Mouse (Mus musculus): ENCODE data around the gene Prkn. TPM values are rescaled to one million over a fixed set of nuclear protein-coding genes. Genes with fewer than 3 reads are reported as not detected.

Prkn gene
- total RNA-seq, 2 experiments from 2014 or later = 12.8 to 12.9 TPM

DNA sequence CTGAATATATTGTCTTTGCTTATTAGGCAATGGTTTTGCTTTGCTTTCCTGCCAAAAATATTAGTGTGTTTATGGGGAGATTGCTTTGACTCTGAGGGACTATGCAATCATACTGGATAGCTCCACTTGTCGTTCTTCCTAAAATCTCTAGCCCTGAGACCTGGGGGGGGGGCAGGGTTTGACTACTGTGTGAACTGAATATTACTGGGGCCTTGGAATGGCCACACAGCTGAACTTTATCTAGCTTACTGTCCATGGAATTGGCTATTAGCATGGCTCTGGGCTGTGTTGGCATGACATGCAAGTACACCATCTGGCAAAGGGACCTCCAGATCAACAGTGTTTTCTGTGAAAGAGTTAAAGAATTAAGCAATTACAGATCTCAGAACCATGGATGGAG, 395.1 kb downstream of the Prkn start:
- intact Hi-C loops (cut with DNase I; ENCODE audit: low total_unique reads) = no loop called here
- DNase-seq = no peak

DNA sequence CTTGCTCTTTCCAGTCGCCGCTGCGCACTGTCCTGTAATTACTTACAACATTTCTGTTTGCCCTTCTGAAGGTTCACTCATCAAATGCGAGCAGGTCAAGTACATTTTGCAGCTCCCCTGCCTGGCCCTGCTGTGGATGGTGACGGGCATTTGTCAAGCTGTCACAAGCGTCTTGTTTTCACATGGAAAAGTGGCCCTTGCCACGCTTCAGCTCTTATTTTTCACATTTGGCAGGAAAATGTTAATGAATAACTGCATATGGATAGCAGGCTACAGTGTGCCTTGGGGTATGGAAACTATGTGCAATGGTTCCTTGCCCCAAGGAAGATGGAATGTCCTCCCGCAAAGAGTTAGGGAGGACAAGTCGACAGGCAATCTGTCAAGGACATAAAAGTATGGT, 404.9 kb downstream of the Prkn start:
- intact Hi-C loops (cut with DNase I; ENCODE audit: low total_unique reads) = no loop called here
- no peak for DNase-seq

DNA sequence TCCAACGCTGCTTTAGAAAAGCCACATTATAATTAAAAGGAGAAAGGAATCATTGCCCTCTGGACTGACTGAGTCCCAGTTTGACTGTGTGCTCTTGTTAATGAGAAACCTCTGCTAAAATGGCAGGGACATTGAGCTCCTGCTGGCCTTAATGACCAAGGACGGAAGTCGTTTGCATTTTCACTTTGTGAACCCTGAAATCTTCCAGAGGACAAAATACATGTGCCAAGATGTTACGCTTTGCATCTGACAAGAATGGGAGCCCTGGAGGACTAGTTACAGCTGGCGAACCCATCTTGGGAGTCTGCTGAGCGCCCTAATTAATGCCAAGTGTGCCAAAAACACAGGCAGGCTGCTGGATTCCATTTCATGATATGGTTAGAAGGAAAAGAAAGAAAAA, 409.0 kb downstream of the Prkn start:
- intact Hi-C loops (cut with DNase I; ENCODE audit: low total_unique reads) = no loop called here
- DNase-seq = no peak

DNA sequence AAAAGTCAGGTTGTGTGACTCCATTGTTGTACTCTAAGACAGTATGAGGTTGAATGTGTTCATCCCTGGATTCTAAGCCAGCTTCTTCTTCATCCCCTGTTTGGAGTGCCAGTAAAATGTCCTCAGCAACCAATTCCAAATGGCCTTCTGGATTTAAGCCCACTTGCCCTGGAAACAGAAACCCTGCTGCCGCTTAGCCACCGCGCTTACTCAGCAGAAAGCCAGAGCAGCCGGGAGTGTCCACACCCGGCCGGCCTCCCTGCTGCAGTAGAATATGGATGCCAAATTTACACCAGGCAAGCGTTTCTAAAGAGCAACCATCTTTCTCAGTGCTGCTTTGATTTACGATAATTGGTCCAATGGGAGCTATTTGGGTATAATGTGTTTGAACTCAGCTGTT, 420.5 kb downstream of the Prkn start:
- DNase-seq = peak; percentile 29

DNA sequence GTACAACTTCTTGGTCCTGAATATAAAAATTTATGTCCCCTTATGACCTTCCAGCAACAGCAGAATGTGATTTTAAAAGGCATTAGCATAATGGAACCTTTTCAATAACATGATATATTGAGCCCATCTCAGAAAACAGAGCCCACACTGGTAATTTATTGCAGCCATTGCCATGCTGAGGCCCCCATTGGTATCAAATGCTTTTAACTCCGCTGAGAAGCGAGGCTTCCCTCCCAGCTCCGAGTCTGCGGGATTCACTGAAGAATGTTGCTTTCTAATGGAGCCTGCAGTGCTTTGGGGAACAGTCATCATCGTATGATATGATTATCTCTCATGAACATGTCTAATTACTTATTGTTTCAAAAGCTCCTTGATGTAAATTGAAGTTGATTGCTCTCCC, 421.5 kb downstream of the Prkn start:
- DNase-seq = no peak
- intact Hi-C loops (cut with DNase I; ENCODE audit: low total_unique reads) = no loop called here

More for the DNA sequence above, 420.5 kb downstream of the Prkn start:
- intact Hi-C loops (cut with DNase I; ENCODE audit: low total_unique reads) = no loop called here

DNA sequence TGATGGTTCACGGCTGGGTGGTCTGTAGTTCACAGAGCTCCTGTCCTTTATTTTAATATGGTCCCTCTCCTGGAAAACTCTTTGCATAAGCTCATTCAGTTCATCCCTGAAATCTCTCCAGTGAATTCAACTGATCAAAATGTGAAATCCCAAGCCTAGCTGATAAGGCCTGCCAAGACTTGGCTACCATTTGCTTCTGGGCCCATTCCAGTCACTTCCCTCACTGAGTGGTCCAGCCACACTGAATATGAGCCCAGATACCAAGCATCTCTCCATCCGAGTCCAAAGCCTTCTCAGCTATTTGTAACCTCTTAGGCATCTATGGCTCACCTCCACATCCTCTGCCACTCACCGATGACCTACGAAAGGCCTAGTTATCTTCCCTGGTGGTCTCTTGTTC, 427.8 kb downstream of the Prkn start:
- DNase-seq = no peak
- intact Hi-C loops (cut with DNase I; ENCODE audit: low total_unique reads) = no loop called here

DNA sequence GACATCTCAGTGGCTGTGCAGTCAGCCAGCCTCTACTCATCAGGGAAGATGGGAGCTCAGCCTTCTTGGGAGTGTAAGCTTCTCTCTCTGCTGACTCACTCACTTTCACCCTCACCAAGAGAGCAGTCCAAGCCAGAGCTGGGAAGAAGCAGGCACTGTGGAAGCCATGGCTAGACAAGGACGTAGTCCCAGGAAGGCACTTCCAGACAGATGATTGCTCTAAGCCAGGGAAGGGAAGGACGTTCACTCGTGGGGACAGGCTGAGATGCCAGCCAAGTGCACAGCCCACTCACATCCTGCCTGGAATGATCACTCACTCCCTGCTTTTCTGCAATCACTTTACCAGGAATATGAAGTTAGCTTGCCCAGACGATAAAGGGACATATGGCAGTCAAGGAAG, 430.0 kb downstream of the Prkn start:
- intact Hi-C loops (cut with DNase I; ENCODE audit: low total_unique reads) = no loop called here
- DNase-seq = no peak

DNA sequence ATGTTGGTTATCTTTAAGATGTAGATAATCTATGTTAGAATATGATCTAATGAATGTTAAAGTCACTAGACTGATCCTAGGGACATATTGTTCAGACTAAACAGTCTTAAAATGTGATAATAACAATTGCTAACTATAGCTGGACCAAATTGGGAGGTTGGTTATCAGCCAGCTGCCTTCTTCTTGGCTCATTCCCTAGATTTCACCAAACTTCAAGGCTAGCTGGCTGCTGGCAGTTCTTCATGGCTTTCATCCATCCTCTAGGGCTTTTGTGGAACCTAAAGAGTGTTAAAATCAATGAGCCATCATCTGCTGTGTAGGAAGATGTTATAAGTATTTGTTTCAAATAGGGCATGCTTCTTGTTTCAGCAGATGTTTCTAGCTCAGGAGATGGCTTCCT, 431.7 kb downstream of the Prkn start:
- no peak for DNase-seq
- intact Hi-C loops (cut with DNase I; ENCODE audit: low total_unique reads) = no loop called here

DNA sequence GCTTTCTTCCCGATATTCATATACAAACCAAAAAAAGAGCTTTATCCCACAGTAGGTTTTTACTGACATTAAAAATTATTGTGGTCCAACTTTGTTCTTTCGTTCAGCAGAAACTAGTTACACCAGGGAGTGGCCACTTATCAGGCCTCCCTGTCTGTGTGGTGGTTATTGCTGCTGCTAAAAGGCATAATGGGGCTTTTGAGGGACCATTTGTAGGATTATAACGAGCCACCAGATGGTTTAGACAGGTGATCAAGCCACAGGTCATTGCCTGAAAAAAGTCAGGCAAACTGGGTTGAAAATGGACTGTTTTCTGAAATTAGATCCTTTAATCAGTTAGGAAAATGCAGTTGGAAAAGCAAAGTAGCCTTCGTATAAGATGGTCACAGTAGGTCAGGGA, 444.1 kb downstream of the Prkn start:
- DNase-seq = no peak
- intact Hi-C loops (cut with DNase I; ENCODE audit: low total_unique reads) = no loop called here

DNA sequence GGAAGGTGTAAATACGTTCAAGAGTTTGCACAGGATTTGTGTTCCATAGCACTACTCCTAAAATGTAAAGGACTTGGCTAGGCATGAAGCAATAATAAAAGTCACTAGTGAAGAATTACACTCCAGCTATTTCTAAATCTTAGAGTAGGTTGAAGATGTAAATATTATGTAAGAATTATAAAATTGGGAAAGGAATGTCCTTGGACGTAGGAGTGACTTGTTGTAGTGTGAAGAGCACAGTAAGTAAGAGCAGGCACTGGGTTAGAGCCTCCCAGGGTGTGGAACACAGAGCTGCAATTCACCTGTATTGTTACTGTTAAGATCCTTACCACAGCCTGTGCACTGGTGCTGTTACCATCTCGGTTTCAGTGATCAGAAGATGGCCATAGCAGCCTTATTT, 450.0 kb downstream of the Prkn start:
- DNase-seq = no peak
- intact Hi-C loops (cut with DNase I; ENCODE audit: low total_unique reads) = no loop called here

DNA sequence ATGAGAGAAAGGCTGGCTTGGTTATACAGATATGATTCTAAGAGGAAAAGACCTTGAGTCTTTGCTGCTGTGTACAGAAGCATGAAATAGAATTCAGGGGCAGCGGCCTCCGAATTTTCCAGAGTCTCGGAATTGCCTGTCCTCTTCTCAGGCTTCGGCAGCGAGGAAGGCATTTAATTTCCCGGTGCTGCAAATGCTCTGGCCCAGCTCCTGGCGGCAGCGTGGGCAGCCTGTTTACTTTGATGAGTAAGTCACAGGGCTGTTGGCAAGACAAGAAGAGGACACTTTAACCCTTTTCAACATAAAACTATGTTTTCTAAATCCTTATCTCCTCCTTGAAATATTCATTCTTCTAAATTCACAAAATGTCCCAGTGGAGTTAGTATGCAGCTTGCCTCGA, 462.9 kb downstream of the Prkn start:
- intact Hi-C loops (cut with DNase I; ENCODE audit: low total_unique reads) = no loop called here
- no peak for DNase-seq

DNA sequence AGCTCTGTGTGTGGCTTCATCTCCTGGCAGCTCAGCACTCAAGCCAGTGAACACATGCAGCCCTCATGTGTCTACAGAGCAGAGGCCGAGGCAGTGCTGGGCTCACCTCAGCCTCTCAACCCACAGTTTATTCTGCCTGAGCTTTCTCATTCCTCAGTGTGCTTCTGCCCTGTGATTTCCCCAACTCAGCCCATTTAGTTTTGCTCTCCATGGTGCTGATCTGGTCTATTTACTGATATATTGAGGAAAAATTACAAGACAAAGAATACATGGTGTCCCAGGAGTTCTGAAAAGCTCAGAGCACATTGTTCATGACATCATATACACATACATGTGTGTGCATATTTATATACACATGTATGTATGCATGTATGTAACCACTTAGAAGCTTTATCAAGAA, 469.7 kb downstream of the Prkn start:
- intact Hi-C loops (cut with DNase I; ENCODE audit: low total_unique reads) = no loop called here
- no peak for DNase-seq

DNA sequence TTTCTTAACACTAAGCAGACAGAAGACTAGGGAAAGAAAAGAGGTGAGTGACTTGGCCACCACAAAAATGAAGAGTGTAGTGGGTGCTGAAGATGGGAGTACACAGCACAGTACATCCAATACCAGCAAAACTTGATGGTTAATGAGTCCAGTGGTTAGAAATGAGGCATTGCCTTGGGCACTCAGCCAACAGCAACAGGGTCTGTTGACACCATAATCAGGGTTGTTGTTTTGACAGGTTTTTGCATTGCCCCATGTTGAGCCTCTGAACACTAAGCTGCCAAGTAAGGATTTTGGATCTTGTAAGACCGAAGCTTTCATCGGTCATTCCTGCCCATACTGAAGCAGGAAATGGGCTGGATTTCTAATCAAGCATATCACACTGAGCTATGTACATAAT, 474.0 kb downstream of the Prkn start:
- intact Hi-C loops (cut with DNase I; ENCODE audit: low total_unique reads) = no loop called here
- DNase-seq = no peak

DNA sequence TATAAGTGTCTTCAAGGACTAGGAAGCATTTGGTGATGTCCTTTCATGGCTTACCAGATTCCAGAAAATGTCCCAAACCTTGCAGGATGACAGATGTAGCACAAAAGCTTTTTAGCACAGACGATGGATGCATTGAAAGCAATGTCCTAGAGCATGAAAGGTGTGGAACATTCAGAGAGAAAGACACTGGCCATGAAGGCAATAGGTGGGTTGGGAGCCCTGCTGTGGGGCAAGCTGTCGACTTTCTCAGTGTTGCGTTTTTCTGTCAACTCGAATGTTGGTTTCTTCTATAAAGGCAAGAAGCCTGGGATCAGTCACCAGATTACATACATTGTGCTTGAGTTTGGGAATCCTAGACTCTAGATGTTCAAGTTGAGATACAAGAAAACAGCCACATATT, 475.5 kb downstream of the Prkn start:
- no peak for DNase-seq
- intact Hi-C loops (cut with DNase I; ENCODE audit: low total_unique reads) = no loop called here

DNA sequence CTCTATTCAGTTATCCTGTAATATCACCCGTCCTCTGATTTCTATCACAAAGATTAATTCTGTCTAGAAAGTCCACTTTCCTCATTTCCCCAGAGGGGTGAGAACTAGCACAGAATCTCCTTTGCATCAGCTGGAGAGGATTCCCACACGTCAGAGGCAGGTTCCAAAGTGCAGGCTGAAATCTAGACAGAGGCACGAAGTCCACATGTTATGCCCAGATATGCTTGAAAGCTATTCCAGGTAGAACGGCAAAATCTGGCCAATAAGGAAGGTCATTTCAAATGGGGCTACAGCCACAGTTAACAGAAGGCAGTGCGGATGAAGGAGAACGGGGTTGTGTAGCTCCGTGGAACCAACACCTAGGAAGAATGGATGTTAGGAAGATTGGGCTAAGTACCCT, 478.8 kb downstream of the Prkn start:
- DNase-seq = no peak
- intact Hi-C loops (cut with DNase I; ENCODE audit: low total_unique reads) = no loop called here

DNA sequence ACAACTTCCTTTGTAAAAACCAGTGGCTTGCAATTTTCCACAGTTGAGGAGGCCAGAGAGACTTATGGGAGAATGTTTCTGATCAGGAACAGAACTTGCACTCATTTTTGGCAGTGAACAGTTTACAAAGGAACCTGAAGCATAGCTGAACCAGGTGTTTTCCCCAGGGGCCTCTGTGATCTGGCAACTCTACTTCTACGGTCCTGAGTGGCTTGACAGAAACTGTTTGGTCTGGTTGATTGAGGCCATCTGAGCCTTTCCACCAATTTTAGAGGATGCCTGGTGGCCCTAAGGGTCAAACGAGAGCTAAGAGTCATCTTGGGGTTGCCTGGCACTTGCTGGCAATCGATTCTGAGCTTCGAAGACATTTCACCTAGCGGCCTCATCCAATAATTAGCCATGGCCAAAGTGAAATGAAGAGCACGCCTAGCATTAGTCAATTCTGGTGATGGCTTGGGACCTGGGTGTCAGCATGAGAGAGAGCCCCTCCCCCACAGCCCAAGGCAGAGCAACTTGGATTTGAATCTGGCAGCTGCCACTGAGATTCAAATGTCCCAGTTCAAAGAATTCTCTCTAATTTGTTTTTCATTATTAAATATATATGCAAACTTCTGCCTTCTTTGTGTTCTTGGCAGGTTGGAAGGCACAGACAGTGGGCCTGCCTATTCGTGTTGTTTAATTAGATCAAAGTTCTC, 479.6 kb downstream of the Prkn start:
- intact Hi-C loops (cut with DNase I; ENCODE audit: low total_unique reads) = no loop called here
- DNase-seq = no peak

DNA sequence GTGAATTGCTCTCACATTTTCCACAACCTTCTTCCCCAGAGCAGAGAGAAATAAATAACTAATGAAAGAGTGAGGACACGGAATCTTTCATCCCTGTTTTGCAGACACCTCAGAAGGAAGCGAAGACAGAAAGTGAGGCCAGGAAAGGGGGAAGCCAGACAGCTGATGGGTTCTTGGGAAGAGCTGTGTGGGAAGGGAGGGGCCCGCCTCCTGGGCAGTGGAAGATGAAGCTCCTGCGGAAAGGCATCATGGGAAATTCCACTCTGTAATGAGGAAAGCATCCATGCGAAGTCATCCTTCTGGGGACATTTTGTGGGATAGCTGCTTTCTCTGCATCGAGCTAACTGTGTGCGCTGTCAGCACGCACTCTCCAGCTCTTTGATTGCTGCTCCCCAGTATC, 491.9 kb downstream of the Prkn start:
- intact Hi-C loops (cut with DNase I; ENCODE audit: low total_unique reads) = no loop called here
- no peak for DNase-seq

DNA sequence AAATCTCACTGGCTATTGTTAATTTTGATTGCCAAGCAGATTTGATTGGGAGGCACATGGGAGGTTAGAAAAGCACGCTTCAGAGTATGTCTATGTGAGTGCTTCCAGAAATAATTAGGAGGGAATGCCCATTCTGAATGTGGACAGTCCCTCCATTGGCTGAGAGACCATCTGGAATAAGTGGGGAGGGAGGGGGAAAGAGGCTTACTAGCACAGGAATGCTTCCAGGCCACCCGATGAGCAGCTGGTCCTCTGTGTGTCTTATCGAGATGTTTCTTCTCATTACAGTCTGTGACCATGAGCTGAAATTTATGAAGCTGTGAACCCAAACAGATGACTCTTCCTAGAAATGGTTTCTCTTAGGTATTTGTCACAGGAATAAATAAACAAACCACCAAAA, 493.6 kb downstream of the Prkn start:
- intact Hi-C loops (cut with DNase I; ENCODE audit: low total_unique reads) = no loop called here
- no peak for DNase-seq

DNA sequence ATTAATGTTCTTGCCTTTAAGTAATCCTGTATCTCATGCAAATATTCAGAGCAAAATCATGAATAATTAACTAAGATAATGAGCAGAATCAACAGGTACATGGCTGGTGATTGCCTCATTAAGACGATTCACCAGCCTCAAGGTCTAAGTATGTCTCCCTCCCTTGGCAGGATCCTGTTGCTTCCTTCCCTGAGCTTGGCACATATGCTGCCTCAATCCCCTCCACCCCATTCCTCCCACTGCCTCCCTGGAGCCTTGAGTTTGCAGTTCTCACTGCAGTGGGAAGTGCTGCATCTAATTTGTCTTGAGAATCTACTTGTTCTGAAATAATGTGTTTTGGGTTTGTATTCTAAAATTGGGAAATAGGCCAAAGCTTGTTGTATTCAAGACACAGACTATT, 496.0 kb downstream of the Prkn start:
- intact Hi-C loops (cut with DNase I; ENCODE audit: low total_unique reads) = no loop called here
- no peak for DNase-seq

DNA sequence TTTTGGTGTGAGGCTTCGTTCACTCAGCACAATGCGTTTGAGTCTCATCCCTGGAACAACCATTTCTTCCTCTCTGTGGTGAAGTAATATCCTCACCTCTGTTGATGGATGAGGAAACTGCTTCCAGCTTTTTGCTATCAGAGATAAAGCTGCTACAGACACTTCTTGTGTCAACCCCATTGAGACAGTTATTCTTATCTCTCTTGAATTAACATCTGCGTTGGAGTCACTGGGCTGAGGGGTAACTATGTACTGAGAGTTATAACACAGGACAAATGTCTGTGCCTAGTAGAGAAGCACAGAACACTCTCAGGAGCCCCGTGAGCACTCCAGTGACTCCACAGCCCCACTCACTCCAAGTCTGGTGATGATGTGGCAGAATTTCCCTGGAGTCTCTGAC, 500.2 kb downstream of the Prkn start:
- no peak for DNase-seq
- intact Hi-C loops (cut with DNase I; ENCODE audit: low total_unique reads) = no loop called here

DNA sequence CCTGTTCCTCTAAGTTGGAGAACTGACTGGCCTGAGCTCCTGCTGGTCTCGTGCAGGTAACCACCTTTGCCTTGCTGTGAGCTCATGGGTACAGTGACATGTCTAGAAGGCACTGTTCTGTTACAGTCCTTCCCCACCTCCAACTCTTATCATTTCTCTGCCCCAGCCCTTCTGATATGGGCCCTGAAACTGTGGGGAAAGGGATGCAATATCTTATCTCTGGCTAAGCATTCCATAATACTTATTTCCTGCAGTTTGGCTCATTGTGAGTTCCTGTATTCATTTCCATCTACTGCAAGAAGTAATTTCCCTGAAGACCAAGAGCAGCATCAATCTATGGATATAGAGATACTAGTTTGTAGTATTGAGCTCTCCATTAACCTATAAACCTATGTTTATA, 506.1 kb downstream of the Prkn start:
- no peak for DNase-seq
- intact Hi-C loops (cut with DNase I; ENCODE audit: low total_unique reads) = no loop called here

Measured in gastrocnemius, postnatal 14 days (tissue).